In the genomic region with DNA sequence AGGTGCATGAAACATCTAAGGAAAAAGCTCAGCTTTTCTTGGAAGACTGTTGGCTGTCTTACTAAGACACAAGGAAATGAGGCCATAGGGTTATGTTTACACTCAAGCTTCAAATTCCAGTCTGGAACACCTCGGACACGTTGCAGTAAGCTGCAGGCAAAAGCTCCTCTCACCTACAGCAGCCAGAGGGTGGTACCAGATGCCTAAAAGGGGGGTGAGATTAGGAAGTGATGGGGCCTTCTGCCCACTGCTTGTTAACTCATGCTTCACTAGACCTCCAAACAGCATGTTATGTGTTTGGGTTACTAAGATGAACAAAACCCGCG, we compare ENCODE assay signal across 8 mouse cellular contexts. TPM values are rescaled to one million over a fixed set of nuclear protein-coding genes. Genes with fewer than 3 reads are reported as not detected.
DNase-seq lines count a peak whose midpoint lies in the region; ATAC-seq lines count a peak whose summit lies in the region.

No protein-coding gene starts in this region.

- peak overlapping the region; percentile 73 for H3K9ac ChIP-seq in lung, embryonic 16.5 days (ENCODE audit: low read length)
- peak overlapping the region; percentile 64; the same call in 1 of the 2 replicates for H3K9ac ChIP-seq in limb, embryonic 12.5 days (replicated peaks)

- 16% methylated on average over 4 of the region's 4 CpGs for WGBS in lung, embryonic 16.5 days
- WGBS in limb, embryonic 12.5 days, result 14% methylated on average over 4 of the region's 4 CpGs

- DNase-seq in lung, postnatal 25 days (ENCODE audit: low spot score), result no peak
- no peak for DNase-seq in spleen, postnatal 36 days (ENCODE audit: low spot score in 2 of 2)
- no peak for DNase-seq in T-cell, adult 2 months (ENCODE audit: low spot score)
- no peak for DNase-seq in left cerebral cortex, adult 18-20 months (ENCODE audit: low spot score in 2 of 2)

- no peaks in the 10 kb centered on the region for H3K27me3 ChIP-seq in lung, embryonic 16.5 days (ENCODE audit: control insufficient read depth, insufficient read depth, low read depth, low read length)
- no peaks in the 10 kb centered on the region; the same call in 1 of the 2 replicates for H3K27me3 ChIP-seq in erythroblast, embryonic 14.5 days (ENCODE audit: control insufficient read depth)
- H3K27me3 ChIP-seq in limb, embryonic 12.5 days, result 0 out of 2 replicates have a peak, but pooled peaks cover 3% of the 10 kb centered on the region

- ATAC-seq in lung, embryonic 16.5 days (ENCODE audit: low read depth), result peak; percentile 64
- ATAC-seq in limb, embryonic 12.5 days (ENCODE audit: insufficient number of reproducible peaks, insufficient read depth, low FRiP score, low TSS enrichment, low read depth), result peak; percentile 61
- 0 out of 2 replicates have a peak, but pooled peaks have one; percentile 14 for ATAC-seq in neutrophil, adult 5-6 weeks (ENCODE audit: extremely low read depth, insufficient number of reproducible peaks, low FRiP score, poor library complexity, severe bottlenecking)

- peak overlapping the region; percentile 96 for H3K27ac ChIP-seq in lung, embryonic 16.5 days (ENCODE audit: low read length)
- H3K27ac ChIP-seq in limb, embryonic 12.5 days, result peak overlapping the region; percentile 95

- H3K4me2 ChIP-seq in lung, embryonic 16.5 days (ENCODE audit: low read depth, low read length), result peak overlapping the region; percentile 56
- H3K4me2 ChIP-seq in limb, embryonic 12.5 days, result peak overlapping the region; percentile 45

- no peaks in the 10 kb centered on the region; the same call in 1 of the 2 replicates for H3K36me3 ChIP-seq in lung, embryonic 16.5 days (ENCODE audit: control insufficient read depth, insufficient read depth, low read length)
- peaks cover 23% of the 10 kb centered on the region for H3K36me3 ChIP-seq in erythroblast, embryonic 14.5 days (ENCODE audit: control insufficient read depth)
- peaks cover 10% of the 10 kb centered on the region; the same call in 1 of the 2 replicates for H3K36me3 ChIP-seq in limb, embryonic 12.5 days

- H3K4me3 ChIP-seq in lung, embryonic 16.5 days (ENCODE audit: low read length), result peak overlapping the region; percentile 64
- peak overlapping the region; percentile 87 for H3K4me3 ChIP-seq in erythroblast, embryonic 14.5 days (replicated peaks)
- peak overlapping the region; percentile 51 for H3K4me3 ChIP-seq in limb, embryonic 12.5 days (replicated peaks)

- H3K4me1 ChIP-seq in lung, embryonic 16.5 days (replicated peaks; ENCODE audit: control insufficient read depth, insufficient read depth, low read length), result no peaks in the 10 kb centered on the region
- H3K4me1 ChIP-seq in erythroblast, embryonic 14.5 days (ENCODE audit: control insufficient read depth), result peaks cover 8% of the 10 kb centered on the region
- 0 out of 2 replicates have a peak, but pooled peaks cover 3% of the 10 kb centered on the region for H3K4me1 ChIP-seq in limb, embryonic 12.5 days (replicated peaks)

- no peaks in the 10 kb centered on the region for H3K9me3 ChIP-seq in lung, embryonic 16.5 days (ENCODE audit: control insufficient read depth, low read length)
- peaks cover 8% of the 10 kb centered on the region for H3K9me3 ChIP-seq in erythroblast, embryonic 14.5 days (ENCODE audit: control insufficient read depth, low read length)
- H3K9me3 ChIP-seq in limb, embryonic 12.5 days, result no peaks in the 10 kb centered on the region

RNA-seq across cellular contexts. Expression of gene Htatsf1, which starts 0.6 kb away (rescaled TPM):
- polyA plus RNA-seq in lung, embryonic 16.5 days (2015; fragmentation: Nextera tagmentation; extraction: Ambion mirVana), result 63.9 and 68.3 TPM in 2 replicates
- polyA plus RNA-seq in erythroblast, embryonic 14.5 days (2012), result 1.0 and 1.1 TPM in 2 replicates
- 86.9 and 92.3 TPM in 2 replicates for polyA plus RNA-seq in limb, embryonic 12.5 days (2016; fragmentation: Nextera tagmentation; extraction: Ambion mirVana)
- total RNA-seq in neutrophil, adult 5-6 weeks (2017), result 42.8 and 50.7 TPM in 2 replicates
- 10 to 100 TPM; 53.2 to 57.5 TPM for total RNA-seq in left cerebral cortex, adult 18-20 months (2021)

RNA-seq across cellular contexts. Expression of gene Brs3, which starts 9.9 kb away (rescaled TPM):
- not detected in 2 replicates for polyA plus RNA-seq in lung, embryonic 16.5 days (2015; fragmentation: Nextera tagmentation; extraction: Ambion mirVana)
- polyA plus RNA-seq in erythroblast, embryonic 14.5 days (2012), result not detected in 2 replicates
- not detected in 2 replicates for polyA plus RNA-seq in limb, embryonic 12.5 days (2016; fragmentation: Nextera tagmentation; extraction: Ambion mirVana)
- total RNA-seq in neutrophil, adult 5-6 weeks (2017), result not detected in 2 replicates
- not detected for total RNA-seq in left cerebral cortex, adult 18-20 months (2021)

RNA-seq across cellular contexts. Expression of gene Vgll1, which starts 35.1 kb away (rescaled TPM):
- polyA plus RNA-seq in lung, embryonic 16.5 days (2015; fragmentation: Nextera tagmentation; extraction: Ambion mirVana), result 0.23 TPM in 1 of 2 replicates, not detected in the other
- not detected in 2 replicates for polyA plus RNA-seq in erythroblast, embryonic 14.5 days (2012)
- 0.58 and 0.79 TPM in 2 replicates for polyA plus RNA-seq in limb, embryonic 12.5 days (2016; fragmentation: Nextera tagmentation; extraction: Ambion mirVana)
- not detected in 2 replicates for total RNA-seq in neutrophil, adult 5-6 weeks (2017)
- not detected for total RNA-seq in left cerebral cortex, adult 18-20 months (2021)

Comparison
In these comparisons a context has a peak if more than half of its experiments do, and no peak if none do; other contexts are left out.
1. ATAC-seq: peak in every context shown above with its lines; median percentile 64 in lung, embryonic 16.5 days; 61 in limb, embryonic 12.5 days; 14 in neutrophil, adult 5-6 weeks.
2. RNA of gene Htatsf1, which starts 0.6 kb away (polyA plus RNA-seq): 86.9 to 92.3 TPM in limb, embryonic 12.5 days and 63.9 to 68.3 TPM in lung, embryonic 16.5 days; 1.0 to 1.1 TPM in erythroblast, embryonic 14.5 days; every median in the first group is over 10 times any median in the second.
3. Peak in every context shown above with its lines, with median percentiles within 50 percentile points of each other: H3K4me3 ChIP-seq.